Mouse (Mus musculus) layer of hippocampus, postnatal 36 days (tissue): ENCODE measurements around the gene Ugt1a9. TPM values are rescaled to one million over a fixed set of nuclear protein-coding genes. Genes with fewer than 3 reads are reported as not detected.
A peak's percentile ranks its signal among the peaks of the same experiment; 100 is the strongest.
"Not testable (repeated sequence)": the region's sequence is repeated elsewhere in the genome, so short reads cannot be mapped to it uniquely, and the experiment has no call there.

ENCODE experiments used
- DNase-seq, 2 experiments: peaks; one replicate each; pipeline ENCODE4 v3.0.0; 2022
- total RNA-seq, 2 experiments: library from RNA; stranded (reverse); gene quantifications; 2 replicates each; pipeline ENCODE4 v1.2.3; 2021

Ugt1a9 gene
- total RNA-seq, 2 experiments from 2014 or later, result not detected

DNA sequence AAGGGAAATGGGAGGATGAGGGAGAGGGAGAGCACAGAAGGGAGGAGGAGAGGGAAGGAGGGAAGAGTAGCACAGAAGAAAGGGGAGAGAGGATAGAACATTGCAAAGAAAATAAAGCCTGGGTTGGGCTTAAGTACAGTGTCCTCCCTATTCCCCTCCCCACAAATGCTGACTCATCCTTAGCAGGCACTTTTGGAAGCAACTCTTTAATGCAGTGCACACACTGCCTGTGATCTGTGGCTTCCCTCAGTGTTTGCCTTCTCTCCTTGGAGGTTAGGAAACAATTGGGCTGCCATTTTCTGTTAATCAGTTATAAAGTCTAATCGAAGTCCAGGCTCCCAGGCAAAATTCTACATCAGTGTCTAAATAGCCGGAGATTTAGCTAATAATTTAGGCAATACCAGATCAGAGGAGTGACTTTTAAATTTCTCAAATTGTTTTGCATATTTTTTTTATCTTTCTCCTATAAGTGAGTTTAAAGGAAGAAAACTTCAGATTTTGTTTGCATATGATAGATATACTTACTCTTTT, 38.5 kb downstream of the Ugt1a9 start:
- not testable (repeated sequence) for DNase-seq

DNA sequence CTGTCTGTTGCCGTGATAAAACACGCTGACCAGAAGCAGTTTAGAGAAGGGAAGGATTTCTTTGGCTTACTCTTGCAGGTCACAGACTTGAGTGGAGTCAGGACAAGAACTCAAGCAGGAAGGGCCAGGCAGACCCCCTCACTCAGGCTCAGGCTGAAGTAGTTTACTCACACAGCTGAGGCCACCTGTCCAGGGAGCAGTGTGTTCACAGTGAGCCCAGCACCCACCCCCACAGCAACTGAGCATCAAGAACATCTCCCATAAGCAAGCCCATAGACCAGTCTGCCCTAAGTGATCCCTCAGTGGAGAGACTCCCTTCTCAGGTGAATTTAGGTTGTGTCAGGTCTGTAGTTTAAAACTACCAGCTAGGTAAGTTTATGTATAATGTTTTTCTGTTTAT, 39.0 kb downstream of the Ugt1a9 start:
- DNase-seq, result not testable (repeated sequence)

DNA sequence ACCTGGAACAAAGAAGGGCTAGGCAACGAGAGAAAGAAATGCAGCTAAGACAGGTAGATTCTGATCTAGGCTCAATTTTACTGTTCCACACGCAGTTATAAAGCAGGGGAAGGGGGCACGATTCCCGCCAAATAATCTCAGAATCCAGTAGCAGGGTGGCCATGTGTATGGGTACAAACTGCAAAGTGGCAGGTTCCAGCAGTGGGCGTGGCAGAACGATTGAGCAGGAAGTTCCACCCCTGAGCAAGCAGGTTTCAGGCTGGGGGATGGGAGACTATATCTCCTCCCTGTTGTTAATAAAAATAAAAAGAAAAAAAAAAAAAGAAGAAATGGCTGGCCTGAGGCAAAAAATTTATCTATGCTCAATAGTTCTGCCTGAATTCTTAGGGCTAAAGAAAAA, 42.2 kb downstream of the Ugt1a9 start:
- not testable (repeated sequence) for DNase-seq

DNA sequence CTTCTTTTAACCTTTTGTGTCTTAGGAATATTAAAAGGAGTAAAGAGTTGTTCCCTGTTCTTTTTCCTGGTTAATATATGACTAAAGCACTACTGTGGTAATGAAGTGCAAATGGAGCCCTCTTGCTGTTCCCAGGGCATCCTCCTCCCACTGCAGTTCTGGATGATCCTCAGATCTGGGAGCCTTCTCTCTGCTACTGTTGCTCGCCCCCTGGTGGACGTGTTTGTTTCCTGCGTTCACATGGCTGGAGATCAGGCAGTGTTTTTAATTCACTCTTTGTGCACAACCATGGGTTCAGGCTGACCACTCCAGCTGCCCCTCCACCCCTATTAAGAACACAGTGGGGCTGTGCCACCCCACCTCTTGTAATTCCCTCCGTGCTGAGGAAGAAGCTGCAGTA, 50.0 kb downstream of the Ugt1a9 start:
- not testable (repeated sequence) for DNase-seq

DNA sequence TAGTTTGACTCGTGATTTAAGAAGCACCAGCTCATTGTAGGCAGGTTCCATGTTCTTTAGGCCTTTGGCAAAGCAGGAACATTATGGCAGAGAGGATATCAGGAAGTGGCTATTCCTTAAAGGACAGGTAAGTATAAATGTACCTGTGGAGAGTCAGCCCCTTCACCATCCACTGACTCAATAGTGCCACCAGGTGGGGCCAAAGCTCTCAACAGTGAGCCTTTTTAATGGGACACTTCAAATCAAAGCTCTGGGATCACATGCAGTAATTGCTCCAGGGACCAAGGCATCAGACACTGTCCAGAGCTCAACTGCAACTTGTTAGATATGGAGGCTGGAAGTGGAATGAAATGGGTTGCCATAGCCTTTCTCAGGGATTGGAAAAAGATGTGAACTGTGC, 50.9 kb downstream of the Ugt1a9 start:
- not testable (repeated sequence) for DNase-seq

DNA sequence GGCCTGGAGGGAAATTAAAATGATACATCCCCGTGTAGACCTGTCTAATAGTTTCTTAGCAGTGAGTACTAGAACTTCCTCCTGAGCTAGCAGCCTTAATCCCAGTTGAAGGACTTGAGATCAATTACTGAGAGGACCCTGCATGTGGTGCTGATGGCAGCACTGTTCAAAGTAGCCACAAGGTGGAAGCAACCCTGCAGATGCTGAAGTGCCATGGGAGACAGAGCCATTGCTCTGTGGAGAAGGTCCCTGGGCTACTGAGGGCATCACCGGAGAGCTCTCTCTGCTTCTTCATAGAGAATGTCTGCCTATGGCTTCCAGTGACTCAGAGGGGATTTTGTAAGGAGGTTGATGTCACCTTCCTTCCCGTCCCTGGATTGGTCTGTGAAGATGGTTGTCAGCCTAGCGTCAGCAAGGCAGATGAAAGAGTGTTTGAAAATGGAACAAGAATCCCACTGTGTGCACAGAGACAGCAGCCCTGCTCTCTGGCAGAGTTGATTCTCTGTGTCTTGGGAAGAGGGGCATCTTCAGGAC, 55.3 kb downstream of the Ugt1a9 start:
- DNase-seq, result not testable (repeated sequence)

DNA sequence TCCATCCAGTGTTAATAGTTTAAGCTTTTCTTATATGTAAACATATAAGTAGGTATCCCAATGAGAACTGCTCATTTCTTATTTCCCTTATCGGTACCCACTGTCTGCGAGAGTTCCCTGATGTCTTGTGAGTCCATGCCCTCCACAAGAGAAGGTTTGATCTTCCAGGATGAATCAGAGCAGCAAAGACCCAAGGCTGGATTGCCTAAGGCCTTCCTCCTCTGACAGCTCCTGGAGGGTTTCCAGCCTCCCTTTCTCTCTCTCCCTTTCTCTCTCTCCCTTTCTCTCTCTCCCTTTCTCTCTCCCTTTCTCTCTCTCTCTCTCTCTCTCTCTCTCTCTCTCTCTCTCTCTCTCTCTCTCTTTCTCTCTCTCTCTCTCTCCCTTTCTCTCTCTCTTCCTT, 58.5 kb downstream of the Ugt1a9 start:
- DNase-seq, result not testable (repeated sequence)

DNA sequence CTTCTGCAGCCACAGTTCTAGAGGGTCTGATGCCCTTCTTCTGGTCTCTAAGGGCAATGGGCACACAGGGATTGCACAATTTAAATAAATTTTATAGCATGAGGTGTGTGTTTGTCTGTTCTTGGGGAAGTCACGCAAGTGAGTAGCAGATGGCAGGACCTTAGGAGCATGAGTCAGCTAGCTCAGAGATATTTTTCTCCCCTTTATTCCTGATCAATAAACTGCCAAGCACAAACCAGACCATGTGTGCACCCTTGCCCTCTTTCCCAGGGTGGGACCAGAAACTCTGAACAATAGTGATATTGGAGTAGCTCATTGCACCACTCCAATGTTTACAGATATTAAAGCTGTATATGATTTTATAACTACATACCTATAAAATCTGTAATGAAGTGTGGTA, 59.6 kb downstream of the Ugt1a9 start:
- DNase-seq, result not testable (repeated sequence)

DNA sequence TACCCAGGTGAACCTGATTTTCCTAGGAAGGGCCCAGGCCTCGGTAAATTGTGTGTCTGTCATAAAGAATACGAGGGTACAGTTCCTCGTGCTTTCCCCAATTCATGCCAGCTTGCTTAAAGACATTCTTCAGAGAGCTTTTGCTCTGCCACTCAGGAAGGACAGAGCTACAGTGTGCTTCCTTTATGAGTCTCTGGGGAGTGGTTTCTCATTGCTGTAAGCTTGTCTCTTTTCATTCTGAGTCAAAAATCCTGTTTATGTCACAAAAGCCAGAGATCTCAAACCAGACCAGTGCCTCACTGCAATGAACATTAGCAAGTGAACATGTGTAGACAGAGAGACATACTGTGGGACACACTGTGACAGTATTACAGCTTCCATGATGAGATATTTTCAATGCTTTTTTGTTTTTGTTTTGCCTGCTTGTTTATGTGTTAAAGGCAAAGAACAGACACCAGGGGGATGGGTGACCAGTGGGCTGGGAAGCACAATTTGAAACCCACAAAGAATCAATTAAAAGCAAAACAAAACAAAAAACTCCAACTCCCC, 63.4 kb downstream of the Ugt1a9 start:
- no peak for DNase-seq

DNA sequence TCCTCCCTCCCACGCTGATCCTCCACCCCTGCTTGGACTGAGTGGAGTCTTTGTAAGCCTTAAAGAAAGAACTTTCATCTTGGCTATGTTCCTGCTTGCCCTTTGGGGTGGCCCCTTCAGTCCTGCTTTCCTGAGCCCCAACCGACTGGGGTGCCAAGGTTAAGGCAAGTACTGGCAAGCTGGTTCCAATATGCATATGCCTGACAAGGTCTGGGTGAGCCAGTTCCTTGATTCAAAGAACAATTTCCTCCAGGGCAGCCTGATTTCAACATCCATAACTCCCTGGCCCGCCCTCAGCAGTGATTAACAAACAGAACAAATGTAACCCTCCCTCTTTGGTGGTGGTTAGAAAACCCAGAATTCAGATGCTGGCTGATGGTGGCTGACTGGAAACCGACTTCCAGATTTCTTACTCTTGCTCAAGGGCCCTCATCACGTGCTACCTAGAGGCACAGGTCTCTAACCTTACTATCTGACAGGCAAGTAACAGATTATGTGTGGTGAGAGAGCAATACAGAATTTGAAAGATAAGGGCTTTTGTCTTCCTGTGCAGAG, 63.9 kb downstream of the Ugt1a9 start, which contains the start of gene Ugt1a6a:
Ugt1a6a (plus strand) TSS at position 353 of the 555 bp plus-strand sequence.
- not testable (repeated sequence) for DNase-seq

DNA sequence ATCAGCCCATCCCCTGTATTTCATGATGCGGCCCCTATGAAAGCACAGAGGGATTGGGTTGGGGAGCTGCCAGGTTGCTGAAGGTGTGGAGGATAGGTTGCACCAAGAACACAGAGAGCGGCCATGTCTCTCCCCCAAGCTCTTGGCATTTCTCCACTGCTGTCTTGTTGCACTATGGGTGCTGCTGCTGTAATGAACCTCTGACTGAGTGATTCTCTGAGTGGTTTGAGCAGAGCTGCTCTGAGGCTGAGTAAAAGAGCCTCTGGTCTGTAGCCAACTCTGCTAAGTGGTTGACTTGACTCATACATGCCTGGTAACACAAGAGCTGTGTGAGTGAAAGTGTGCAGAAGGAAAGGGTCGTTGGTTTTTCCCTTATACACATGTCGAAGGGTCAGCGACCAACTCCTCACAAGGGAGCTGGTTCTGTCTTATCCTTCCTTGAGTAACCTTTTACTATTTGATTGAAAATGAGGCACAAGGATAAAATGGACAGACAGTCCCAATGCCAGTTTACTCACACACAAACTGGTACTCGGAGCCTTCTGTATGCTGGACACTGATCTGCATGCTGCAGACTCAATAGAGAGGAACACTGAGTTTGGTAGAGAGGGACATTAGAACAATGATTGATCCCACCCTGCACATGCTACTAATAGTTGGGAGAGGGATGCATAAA, 64.8 kb downstream of the Ugt1a9 start:
- not testable (repeated sequence) for DNase-seq

DNA sequence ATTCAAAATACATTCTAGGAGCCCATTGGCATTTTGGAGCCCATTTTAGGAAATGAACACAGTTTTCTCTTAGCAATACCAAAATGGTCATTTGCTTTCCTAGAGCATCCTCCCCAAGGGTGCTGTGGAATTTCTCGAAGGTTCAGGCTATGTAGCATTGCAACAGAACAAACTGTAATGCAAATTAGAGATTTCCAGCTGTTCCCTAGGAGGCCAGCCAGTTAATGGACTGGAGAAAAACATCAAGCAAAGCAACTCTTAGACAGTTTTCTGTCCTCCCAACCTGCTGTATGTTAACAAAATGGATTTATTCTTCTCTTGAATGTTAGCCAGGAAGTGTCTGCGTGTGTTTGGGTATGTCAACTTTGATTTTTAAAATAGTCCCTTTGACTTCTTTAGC, 66.0 kb downstream of the Ugt1a9 start:
- DNase-seq, result no peak

DNA sequence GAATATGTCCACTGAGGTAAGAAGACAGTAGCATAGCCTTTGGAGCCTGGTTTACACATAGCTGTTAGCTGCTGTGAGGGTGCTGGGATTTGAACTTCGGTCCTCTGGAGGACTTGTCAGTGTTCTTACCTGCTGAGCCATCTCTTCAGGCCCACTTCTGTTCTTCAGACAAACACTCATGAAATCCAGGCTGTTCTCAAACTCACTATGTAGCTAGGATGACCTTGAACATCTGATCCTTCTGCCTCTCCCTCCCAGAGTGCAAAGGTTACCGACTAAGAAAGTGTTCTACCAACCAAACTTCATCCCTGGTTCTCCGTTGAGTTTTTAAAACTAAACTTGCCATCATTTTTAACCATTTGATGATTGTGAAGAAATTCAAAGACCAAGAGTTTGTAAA, 66.7 kb downstream of the Ugt1a9 start:
- DNase-seq, result no peak

DNA sequence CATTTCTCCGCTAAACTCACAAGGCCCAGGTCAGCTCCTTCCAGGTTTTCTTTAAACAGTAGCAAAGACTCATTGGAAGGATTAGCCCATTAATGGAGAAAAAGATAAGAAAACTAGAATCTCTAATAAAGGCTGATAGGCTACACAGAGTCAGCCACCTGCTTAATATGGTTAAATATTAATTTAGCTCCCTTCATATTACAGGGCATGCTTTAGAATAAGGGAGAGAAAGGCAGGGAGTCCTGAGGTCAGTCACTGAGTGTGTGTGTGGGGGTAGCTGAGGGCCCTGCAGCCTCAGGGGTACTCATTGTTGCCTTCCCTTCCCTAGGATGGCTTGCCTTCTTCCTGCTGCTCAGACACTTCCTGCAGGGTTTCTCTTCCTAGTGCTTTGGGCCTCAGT, 67.5 kb downstream of the Ugt1a9 start:
- no peak for DNase-seq

DNA sequence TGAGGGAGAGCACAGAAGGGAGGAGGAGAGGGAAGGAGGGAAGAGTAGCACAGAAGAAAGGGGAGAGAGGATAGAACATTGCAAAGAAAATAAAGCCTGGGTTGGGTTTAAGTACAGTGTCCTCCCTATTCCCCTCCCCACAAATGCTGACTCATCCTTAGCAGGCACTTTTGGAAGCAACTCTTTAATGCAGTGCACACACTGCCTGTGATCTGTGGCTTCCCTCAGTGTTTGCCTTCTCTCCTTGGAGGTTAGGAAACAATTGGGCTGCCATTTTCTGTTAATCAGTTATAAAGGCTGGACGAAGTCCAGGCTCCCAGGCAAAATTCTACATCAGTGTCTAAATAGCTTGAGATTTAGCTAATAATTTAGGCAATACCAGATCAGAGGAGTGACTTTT, 69.9 kb downstream of the Ugt1a9 start:
- DNase-seq, result not testable (repeated sequence)

DNA sequence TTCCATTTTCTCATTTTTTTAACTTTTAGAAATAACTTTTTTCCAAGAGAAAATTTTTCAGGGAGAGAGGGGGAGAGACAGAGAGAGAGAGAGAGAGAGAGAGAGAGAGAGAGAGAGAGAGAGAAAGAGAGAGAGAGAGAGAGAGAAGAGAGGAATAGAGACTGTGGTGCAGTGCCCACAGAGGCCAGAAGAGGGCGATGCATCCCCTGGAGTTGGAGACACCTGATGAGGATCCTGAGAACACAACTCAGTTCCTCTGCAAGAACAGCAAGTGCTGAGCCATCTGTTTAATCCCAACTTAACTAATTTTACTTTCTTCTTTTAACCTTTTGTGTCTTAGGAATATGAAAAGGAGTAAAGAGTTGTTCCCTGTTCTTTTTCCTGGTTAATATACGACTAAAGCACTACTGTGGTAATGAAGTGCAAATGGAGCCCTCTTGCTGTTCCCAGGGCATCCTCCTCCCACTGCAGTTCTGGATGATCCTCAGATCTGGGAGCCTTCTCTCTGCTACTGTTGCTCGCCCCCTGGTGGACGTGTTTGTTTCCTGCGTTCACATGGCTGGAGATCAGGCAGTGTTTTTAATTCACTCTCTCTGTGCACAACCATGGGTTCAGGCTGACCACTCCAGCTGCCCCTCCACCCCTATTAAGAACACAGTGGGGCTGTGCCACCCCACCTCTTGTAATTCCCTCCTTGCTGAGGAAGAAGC, 73.5 kb downstream of the Ugt1a9 start:
- peak; percentile 14 to 15 for DNase-seq

DNA sequence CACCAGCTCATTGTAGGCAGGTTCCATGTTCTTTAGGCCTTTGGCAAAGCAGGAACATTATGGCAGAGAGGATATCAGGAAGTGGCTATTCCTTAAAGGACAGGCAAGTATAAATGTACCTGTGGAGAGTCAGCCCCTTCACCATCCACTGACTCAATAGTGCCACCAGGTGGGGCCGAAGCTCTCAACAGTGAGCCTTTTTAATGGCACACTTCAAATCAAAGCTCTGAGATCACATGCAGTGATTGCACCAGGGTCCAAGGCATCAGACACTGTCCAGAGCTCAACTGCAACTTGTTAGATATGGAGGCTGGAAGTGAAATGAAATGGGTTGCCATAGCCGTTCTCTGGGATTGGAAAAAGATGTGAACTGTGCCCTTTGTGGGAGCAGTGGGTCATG, 74.7 kb downstream of the Ugt1a9 start:
- not testable (repeated sequence) for DNase-seq

DNA sequence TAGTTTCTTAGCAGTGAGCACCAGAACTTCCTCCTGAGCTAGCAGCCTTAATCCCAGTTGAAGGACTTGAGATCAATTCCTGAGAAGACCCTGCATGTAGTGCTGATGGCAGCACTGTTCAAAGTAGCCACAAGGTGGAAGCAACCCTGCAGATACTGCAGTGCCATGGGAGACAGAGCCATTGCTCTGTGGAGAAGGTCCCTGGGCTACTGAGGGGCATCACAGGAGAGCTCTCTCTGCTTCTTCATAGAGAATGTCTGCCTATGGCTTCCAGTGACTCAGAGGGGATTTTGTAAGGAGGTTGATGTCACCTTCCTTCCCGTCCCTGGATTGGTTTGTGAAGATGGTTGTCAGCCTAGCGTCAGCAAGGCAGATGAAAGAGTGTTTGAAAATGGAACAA, 79.5 kb downstream of the Ugt1a9 start:
- DNase-seq, result not testable (repeated sequence)

DNA sequence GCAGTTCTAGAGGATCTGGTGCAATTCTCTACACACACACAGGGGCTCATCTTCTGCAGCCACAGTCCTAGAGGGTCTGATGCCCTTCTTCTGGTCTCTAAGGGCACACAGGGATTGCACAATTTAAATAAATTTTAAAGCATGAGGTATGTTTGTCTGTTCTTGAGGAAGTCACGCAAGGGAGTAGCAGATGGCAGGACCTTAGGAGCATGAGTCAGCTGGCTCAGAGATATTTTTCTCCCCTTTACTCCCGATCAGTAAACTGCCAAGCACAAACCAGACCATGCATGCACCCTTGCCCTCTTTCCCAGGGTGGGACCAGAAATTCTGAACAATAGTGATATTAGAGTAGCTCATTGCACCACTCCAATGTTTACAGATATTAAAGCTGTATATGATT, 87.8 kb downstream of the Ugt1a9 start:
- no peak for DNase-seq

DNA sequence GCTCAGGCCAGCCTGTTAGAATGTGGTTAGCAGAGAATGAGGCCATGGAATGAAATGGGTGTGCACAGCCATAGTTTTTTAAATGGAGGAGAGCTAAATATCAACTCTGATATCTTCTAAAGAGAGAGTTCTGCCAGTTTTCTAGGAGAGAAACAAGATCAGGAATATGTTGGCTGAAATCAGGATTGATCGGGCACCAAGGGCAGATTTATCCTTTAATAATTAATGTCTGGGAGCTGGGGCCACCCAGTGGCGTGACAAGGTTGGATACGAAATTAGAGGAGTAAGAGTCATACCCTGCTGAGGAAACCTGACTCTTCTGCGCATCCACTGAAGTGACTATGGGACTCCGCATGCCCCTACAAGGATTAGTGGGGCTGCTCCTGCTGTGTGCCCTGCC, 95.1 kb downstream of the Ugt1a9 start, which contains the start of gene Ugt1a5:
Ugt1a5 (plus strand) TSS at position 302 of the 400 bp plus-strand sequence.
- no peak for DNase-seq

DNA sequence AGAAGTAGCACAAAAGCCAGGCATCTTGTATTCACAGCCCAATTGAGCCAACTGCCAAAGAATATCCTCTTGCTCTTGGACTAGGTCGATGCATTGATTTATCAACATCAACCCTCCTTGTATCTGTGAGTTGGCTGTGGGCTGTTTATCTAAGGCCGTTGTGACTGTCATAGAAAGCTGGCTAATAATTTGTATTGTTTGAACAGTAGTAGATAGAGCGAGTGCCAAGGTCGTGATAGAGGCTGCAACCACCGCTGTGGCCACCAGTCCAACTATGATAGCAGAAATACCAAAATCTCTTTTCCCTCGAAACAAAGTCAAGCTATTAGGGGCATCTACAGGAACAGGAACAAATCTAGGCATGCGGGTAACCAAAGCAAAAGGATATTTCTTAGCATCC, 101.6 kb downstream of the Ugt1a9 start:
- DNase-seq, result not testable (repeated sequence)

DNA sequence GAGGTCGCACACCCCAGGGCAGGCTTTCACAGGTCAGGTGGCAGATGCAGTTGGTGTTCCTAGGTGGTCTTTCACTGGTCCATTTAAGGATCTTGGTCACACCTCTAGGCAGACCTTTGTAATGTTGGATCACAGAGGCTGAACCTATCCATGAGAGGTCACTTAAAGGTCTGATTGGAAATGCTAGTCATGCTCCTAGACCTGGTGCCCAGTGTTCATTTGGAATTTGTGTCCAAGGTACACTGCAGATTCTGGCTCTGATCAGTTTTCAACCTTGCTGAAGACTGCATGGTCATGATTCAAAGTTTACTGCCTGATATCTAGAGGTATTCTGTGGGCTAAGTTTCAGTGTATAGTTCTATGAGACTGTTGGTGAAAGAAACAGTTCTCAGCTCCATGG, 109.1 kb downstream of the Ugt1a9 start:
- DNase-seq, result no peak
